Mouse (Mus musculus) pancreas, adult 10 weeks (tissue): Measurements from ENCODE around the gene Ttll6. TPM values are rescaled to one million over a fixed set of nuclear protein-coding genes. Genes with fewer than 3 reads are reported as not detected.

Experiments used
- polyA plus RNA-seq: library from polyadenylated mRNA; stranded (reverse); fragments of 350-450 nt; fragmentation: Illumina TruSeq; extraction: RNeasy Lipid Tissue Mini Kit (QIAGEN cat#74804); gene quantifications from one replicate; pipeline ENCODE4 v1.2.3, GENCODE M21; 2015; ENCODE audit warnings: low read depth, low replicate concordance; ENCODE audit not compliant: insufficient read depth

Ttll6 gene
- 1.1 TPM for polyA plus RNA-seq

DNA sequence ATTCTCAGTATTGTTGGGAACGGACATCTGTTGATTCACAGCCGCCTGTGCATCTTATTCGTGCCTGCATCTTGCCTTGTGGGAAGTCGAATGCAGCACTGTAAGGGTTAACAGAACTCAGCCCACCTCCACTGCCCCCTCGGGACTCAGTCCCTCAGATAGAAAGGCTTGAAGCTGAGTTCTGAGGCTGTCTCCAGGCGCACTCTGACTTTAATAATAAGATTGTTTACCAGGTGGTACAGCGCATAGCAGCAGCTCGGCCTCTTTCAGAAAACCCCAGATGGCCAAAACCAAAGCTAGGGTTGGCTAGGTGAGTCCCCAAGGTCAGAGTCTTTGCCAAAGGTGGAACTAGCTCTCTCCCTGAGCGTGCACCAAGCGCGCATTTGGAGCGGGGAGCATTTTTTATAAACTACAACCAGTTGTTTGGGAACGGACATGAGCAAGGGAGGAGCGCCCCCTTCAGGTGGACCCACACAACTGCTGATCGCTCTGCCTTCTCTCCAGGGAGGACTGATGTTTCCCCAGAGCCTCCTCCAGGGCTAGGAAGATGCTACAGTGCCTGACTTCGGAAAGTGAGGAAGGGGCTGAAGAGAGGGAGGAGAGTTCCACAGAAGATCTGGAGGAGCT is at the start of gene Ttll6:
Gene Ttll6 (plus strand): TSS at position 548 of the 627 bp plus-strand sequence.

DNA sequence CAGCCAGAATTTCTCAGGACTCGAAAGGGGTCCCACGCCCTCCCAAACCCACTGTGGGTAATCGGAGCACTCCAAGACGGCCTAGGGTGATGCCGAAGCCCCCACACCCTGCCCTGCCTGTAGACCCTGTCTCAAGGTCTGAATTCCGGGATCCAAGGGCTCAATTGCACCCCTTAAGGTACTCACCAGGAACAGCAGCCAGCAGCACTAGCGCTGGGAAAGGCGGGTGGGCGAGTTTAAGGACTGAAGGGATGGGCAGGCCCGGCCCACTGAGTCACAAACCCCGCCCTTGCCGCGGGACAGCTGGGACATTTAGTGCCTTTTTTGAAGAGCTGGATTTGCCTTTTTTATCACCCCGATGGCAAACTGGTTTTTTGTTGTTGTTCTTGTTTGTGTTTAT is 21.8 kb upstream of the Ttll6 start, which contains the start of gene Calcoco2:
Gene Calcoco2 (minus strand): TSS at position 214 of the 400 bp plus-strand sequence.

GRCm38 (mm10) chr11:96193521-96194400 is 60.2 kb downstream of the Ttll6 start, which contains the start of gene Hoxb13:
Gene Hoxb13, plus strand, starts transcription at chr11:96194316.

Other genes with a start within 250 kb of the Ttll6 start
- not detected for gene B4galnt2, start 218.9 kb upstream of the Ttll6 start, polyA plus RNA-seq
- gene Igf2bp1, start 127.8 kb upstream of the Ttll6 start, polyA plus RNA-seq = not detected
- not detected for gene Gip, start 109.2 kb upstream of the Ttll6 start, polyA plus RNA-seq
- 24.3 TPM for gene Snf8, start 98.9 kb upstream of the Ttll6 start, polyA plus RNA-seq
- gene Ube2z, start 68.4 kb upstream of the Ttll6 start, polyA plus RNA-seq = 10.0 TPM
- gene Atp5g1, start 58.1 kb upstream of the Ttll6 start, polyA plus RNA-seq = 111 TPM
- not detected for gene Calcoco2, start 21.8 kb upstream of the Ttll6 start, polyA plus RNA-seq
- not detected for gene Hoxb13, start 60.5 kb downstream of the Ttll6 start, polyA plus RNA-seq
- gene Hoxb9, start 137.7 kb downstream of the Ttll6 start, polyA plus RNA-seq = 0.41 TPM
- gene Hoxb8, start 148.1 kb downstream of the Ttll6 start, polyA plus RNA-seq = 0.50 TPM
- gene Hoxb7, start 152.8 kb downstream of the Ttll6 start, polyA plus RNA-seq = 0.66 TPM
- gene Hoxb6, start 158.7 kb downstream of the Ttll6 start, polyA plus RNA-seq = 2.0 TPM
- 2.0 TPM for gene Hoxb5, start 169.6 kb downstream of the Ttll6 start, polyA plus RNA-seq
- gene Hoxb4, start 184.5 kb downstream of the Ttll6 start, polyA plus RNA-seq = 1.9 TPM
- 0.90 TPM for gene Hoxb3, start 189.5 kb downstream of the Ttll6 start, polyA plus RNA-seq
- gene Hoxb2, start 216.7 kb downstream of the Ttll6 start, polyA plus RNA-seq = 2.9 TPM
- not detected for gene Hoxb1, start 232.0 kb downstream of the Ttll6 start, polyA plus RNA-seq